Mouse (Mus musculus): ENCODE data around the gene Slc25a34. TPM values are rescaled to one million over a fixed set of nuclear protein-coding genes. Genes with fewer than 3 reads are reported as not detected.
A peak's percentile ranks its signal among the peaks of the same experiment; 100 is the strongest.

Gene Slc25a34
- polyA plus RNA-seq, 1 experiment = 0.19 TPM

DNA sequence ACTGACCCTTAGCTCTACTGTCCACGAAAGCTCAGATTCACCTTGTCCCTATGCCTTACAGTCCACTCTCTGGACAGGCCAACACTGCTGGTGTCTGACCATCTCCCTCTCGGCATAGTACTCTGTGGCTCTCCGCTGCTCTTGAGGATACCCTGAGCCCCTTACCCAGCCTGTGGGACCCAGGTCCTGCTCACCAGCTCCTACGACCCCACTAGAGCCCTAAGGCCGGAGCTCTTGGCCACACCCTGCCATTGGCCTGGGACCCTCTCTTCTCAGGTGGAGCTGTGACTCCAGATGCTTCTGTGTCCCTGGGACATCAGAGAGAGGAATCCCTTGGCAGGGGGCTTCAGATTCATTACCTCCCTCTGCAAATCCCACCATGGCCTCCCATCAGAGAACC lies 18.2 kb downstream of the Slc25a34 start:
- Histone ChIP-seq H3K4me1 (ENCODE audit: control insufficient read depth, insufficient read depth, low read length) (peaks cover 14% of the 10 kb centered on the region; the same call in 1 of the 2 replicates), H3K4me3 (ENCODE audit: insufficient read depth, low read length) (no peak overlapping the region), H3K27ac (ENCODE audit: insufficient read depth, low read length) (no peak overlapping the region)
- TF ChIP-seq POLR2A (IDR thresholded peaks at IDR 0.05; ENCODE audit: low read depth, low read length) (no peak), CTCF (IDR thresholded peaks at IDR 0.05; ENCODE audit: borderline replicate concordance, insufficient read depth, low read length) (no peak)

DNA sequence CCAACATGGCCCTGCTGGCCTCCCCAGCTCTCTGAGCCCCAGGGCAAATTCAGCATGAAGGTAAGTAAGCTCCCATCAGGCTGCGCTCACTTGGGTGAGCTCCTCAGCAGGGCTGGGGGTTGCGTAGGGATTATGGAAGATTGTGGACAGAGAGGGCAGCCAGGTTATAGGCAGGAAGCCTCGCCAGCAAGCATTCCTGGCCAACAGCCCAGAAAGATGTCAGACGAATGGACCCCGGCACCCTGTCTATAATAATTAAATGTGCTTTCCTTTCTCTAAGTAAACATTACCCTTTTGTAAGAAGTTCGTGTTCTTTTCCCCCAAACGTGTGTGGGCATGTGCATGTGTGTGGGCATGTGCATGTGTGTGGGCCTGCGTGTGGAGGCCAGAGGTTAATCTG lies 19.1 kb downstream of the Slc25a34 start:
- TF ChIP-seq CTCF (IDR thresholded peaks at IDR 0.05; ENCODE audit: borderline replicate concordance, insufficient read depth, low read length) (no peak), POLR2A (IDR thresholded peaks at IDR 0.05; ENCODE audit: low read depth, low read length) (no peak)
- Histone ChIP-seq H3K4me3 (ENCODE audit: insufficient read depth, low read length) (no peak overlapping the region), H3K4me1 (ENCODE audit: control insufficient read depth, insufficient read depth, low read length) (peaks cover 9% of the 10 kb centered on the region; the same call in 1 of the 2 replicates), H3K27ac (ENCODE audit: insufficient read depth, low read length) (peak overlapping the region; percentile 50)

DNA sequence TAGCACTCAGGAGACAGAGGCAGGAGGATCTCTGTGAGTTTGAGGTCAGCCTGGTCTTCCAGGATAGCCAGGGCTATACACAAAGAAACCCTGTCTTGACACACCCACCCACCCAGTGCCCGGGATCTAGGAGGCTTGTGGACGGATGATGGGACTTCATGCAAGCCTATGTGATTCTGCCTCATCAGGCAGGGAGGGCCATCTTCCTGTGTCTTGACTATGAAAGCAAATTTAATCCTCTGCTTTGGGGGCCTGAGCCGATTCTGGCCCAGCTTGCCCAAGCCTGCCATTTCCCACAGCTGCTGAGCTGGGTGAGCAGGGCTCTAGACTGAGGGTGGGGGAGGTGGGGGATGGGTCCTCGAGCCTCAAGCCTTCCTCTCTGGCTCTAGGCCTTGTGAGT lies 19.7 kb downstream of the Slc25a34 start:
- TF ChIP-seq POLR2A (IDR thresholded peaks at IDR 0.05; ENCODE audit: low read depth, low read length) (no peak), CTCF (IDR thresholded peaks at IDR 0.05; ENCODE audit: borderline replicate concordance, insufficient read depth, low read length) (no peak)
- Histone ChIP-seq H3K4me3 (ENCODE audit: insufficient read depth, low read length) (no peak overlapping the region), H3K27ac (ENCODE audit: insufficient read depth, low read length) (peak overlapping the region; percentile 50; the same call in 1 of the 2 replicates), H3K4me1 (ENCODE audit: control insufficient read depth, insufficient read depth, low read length) (peaks cover 7% of the 10 kb centered on the region; the same call in 1 of the 2 replicates)

DNA sequence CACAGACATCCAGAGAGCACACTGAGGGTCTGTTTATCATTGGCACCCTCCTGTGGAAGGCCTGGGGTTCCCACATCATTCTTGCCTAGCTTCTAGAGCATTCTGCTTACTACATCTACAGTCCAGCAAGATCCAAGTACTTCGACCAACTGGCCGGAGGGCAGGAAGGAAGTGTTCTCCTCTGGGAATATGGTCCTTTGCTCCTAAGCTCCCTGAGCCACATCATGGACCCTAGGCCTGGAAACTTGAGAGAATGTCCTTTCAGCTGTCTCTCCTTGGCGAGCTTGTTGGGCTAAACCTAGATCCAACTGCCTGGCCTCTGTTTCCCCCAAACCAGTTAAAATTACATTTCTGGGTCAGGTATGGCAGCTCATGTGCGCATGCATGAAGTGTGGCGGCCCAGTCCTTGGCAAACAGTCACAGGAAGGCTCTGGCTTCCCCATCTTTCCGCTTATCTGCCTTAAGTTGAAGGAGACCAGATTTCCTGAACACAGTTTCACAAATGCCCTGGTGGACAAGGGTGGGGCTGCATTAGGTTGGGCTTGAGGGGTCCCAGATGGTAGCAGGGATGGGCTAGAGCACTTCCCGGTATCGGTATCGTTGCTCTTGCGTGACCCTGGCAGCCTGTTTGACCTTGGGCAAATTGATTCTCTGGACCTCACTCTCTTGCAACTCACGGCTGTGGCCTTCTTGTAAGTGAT lies 20.9 kb downstream of the Slc25a34 start:
- H3K4me3 ChIP-seq (ENCODE audit: insufficient read depth, low read length) = no peak overlapping the region
- TF ChIP-seq POLR2A (IDR thresholded peaks at IDR 0.05; ENCODE audit: low read depth, low read length) (no peak), CTCF (IDR thresholded peaks at IDR 0.05; ENCODE audit: borderline replicate concordance, insufficient read depth, low read length) (no peak)
- H3K4me1 ChIP-seq (ENCODE audit: control insufficient read depth, insufficient read depth, low read length) = peaks cover 7% of the 10 kb centered on the region; the same call in 1 of the 2 replicates
- H3K27ac ChIP-seq (ENCODE audit: insufficient read depth, low read length) = no peak overlapping the region

DNA sequence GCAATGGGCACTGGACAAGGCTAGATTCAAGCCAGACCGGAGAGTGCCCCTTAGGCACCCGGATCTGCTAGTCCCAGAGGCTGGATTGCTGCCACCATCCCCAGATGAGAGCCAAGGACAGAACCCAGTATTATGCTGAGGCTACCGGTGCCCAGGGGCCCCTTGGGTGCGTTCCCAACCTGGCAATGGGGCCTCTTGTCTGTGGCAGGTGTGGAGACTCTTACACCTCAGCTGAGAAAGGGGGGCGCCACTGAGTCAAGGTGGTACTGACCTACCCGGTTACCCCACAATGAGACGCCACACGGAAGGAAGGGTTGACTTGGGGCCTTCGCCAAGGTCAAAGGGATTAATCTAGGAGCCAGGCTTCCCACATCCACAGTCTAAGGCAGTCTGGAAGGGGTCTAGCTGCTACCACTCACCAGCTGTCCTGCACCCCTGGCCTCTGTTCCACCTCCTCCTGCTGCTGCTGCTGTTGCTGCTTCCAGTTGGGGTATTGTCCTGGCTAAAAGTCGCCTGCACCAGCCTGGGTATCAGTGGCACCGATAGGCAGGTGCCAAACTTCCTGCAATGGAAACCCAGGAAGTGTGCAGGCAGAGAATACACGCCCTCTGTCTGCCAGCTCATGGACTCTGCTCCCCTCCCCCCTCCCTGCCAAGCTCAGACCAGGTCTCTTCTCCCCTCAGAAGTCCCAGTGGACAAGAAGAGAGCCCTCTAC lies 22.3 kb downstream of the Slc25a34 start:
- Histone ChIP-seq H3K27ac (ENCODE audit: insufficient read depth, low read length) (no peak overlapping the region), H3K4me3 (ENCODE audit: insufficient read depth, low read length) (no peak overlapping the region), H3K4me1 (ENCODE audit: control insufficient read depth, insufficient read depth, low read length) (peaks cover 7% of the 10 kb centered on the region; the same call in 1 of the 2 replicates)
- TF ChIP-seq POLR2A (IDR thresholded peaks at IDR 0.05; ENCODE audit: low read depth, low read length) (no peak), CTCF (IDR thresholded peaks at IDR 0.05; ENCODE audit: borderline replicate concordance, insufficient read depth, low read length) (no peak)

DNA sequence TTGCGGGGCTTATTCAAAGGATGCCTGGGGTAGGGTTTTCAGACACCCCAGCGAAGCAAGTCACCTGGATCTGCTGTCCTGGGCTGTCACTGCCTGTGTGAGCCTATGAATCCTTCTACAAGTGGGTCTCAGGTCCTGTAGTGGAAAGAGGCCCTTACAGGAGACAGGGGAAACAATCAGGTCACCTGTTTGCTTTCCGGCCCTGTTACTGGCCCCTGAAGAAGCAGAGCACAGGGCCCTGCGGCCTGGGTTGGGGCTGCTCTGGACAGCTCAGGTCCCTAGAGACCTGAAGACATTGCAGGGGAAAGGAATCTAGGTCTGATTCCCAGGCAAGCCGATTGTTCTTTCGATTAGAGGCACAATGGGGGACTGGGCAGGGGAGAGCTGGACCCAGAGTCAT lies 23.3 kb downstream of the Slc25a34 start:
- no peak overlapping the region for H3K27ac ChIP-seq (ENCODE audit: insufficient read depth, low read length)
- TF ChIP-seq POLR2A (IDR thresholded peaks at IDR 0.05; ENCODE audit: low read depth, low read length) = no peak
- no peak for TF ChIP-seq CTCF (IDR thresholded peaks at IDR 0.05; ENCODE audit: borderline replicate concordance, insufficient read depth, low read length)
- H3K4me3 ChIP-seq (ENCODE audit: insufficient read depth, low read length) = no peak overlapping the region
- peaks cover 7% of the 10 kb centered on the region; the same call in 1 of the 2 replicates for H3K4me1 ChIP-seq (ENCODE audit: control insufficient read depth, insufficient read depth, low read length)

DNA sequence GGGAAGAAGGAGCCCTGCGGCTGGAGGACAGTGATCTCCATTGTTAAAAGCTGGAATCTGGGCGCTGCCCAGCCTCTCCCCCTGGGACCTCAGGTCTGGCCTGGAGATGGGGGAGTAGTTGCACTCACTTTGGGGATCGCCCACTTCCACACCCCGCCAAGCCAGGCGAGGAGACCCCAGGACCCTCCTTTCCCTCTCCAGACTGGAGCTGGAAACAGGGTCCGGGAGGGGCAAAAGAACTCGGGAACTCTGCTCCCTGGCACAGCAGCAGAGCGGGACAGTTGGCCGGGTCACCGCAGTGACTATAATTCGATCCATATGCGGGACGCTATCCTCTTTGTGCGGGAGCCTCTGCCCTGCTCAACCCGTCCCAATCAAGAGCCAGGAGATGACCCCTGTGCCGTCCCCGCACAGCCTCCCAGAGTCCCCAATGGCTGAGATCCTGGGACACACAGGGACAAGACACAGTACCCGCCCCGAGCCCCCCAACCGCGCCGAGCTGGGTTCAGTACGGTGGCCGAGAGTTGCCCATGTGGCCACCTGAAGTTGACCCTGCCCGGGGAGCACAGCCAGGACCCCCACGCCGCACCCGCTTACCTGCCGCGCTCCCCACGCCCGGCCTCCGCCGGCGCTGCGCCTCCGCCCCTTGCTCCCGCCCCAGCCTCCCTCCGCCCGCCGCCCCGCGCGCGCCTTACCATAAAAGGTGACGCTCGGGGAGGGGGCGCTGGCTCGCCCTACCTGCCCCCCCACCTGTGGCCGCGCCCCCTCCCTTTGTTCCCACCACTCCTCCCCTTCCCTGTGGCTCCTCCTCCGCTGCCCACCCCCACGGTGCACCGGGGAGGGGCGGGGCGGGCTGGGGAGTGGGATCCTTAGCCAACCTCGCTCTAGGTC lies 24.1 kb downstream of the Slc25a34 start:
- H3K27ac ChIP-seq (ENCODE audit: insufficient read depth, low read length) = peak overlapping the region; percentile 78

DNA sequence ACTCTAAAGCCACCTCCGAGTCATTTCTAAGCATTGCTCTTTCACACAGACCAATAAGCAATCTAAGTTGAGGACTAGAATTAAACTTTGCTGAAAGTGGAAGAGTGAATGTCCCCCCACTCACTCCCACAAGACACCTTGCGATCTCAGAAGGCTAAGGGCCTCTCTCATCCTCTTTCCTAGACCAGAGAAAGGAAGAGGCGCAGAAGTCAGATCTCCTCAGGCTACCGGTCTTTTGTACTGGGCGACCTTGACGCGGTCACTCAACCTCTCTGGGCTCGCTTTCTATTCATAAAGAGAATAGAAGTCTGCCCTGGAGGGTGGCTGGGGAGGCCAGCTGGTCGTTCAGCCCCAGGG lies 24.7 kb downstream of the Slc25a34 start:
- Histone ChIP-seq H3K27ac (ENCODE audit: insufficient read depth, low read length) (peak overlapping the region; percentile 78), H3K4me3 (ENCODE audit: insufficient read depth, low read length) (peak overlapping the region; percentile 90), H3K4me1 (ENCODE audit: control insufficient read depth, insufficient read depth, low read length) (peaks cover 2% of the 10 kb centered on the region; the same call in 1 of the 2 replicates)
- no peak for TF ChIP-seq POLR2A (IDR thresholded peaks at IDR 0.05; ENCODE audit: low read depth, low read length)
- TF ChIP-seq CTCF (IDR thresholded peaks at IDR 0.05; ENCODE audit: borderline replicate concordance, insufficient read depth, low read length) = no peak

More for the DNA sequence above, 24.1 kb downstream of the Slc25a34 start:
- peak; percentile 30 for TF ChIP-seq POLR2A (IDR thresholded peaks at IDR 0.05; ENCODE audit: low read depth, low read length)
- TF ChIP-seq CTCF (IDR thresholded peaks at IDR 0.05; ENCODE audit: borderline replicate concordance, insufficient read depth, low read length) = no peak
- Histone ChIP-seq H3K4me3 (ENCODE audit: insufficient read depth, low read length) (peak overlapping the region; percentile 90), H3K4me1 (ENCODE audit: control insufficient read depth, insufficient read depth, low read length) (peaks cover 7% of the 10 kb centered on the region; the same call in 1 of the 2 replicates)

DNA sequence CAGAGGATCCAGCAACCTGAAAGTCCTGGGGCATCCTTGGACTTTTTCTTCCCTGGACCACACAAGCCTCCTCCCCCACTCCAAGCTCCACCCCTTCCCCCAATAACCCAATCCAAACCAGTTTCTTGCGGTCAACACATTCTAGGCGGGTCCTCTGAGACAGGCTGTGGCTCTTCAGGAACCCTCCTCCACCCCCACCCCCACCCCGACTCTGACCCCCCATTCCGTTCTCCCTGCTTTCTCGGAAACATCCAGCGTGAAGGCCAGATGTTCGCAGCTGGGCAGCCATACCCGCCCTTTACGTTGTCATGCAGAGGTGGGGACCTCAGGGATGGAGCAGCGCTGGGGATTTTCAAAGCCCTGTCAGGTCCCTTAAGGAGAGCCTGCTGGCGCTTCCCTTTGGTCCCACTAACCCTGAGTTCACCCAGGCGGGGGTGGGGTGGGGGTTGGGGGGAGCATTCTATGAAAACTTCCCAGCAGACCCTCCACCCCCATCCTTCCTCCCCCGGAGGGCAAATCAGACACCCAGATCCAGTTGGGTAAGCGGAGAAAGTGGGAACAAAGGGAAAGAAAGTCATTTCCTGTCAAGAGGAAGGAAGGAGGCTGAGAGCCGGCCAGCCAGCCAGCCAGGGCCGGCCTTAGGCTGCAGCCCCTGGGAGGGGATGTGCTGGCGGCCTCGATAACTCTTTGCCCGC lies 25.3 kb downstream of the Slc25a34 start:
- TF ChIP-seq CTCF (IDR thresholded peaks at IDR 0.05; ENCODE audit: borderline replicate concordance, insufficient read depth, low read length) = no peak
- TF ChIP-seq POLR2A (IDR thresholded peaks at IDR 0.05; ENCODE audit: low read depth, low read length) = peak; percentile 55
- peak overlapping the region; percentile 78 for H3K27ac ChIP-seq (ENCODE audit: insufficient read depth, low read length)
- peak overlapping the region; percentile 90 for H3K4me3 ChIP-seq (ENCODE audit: insufficient read depth, low read length)
- no peaks in the 10 kb centered on the region for H3K4me1 ChIP-seq (ENCODE audit: control insufficient read depth, insufficient read depth, low read length)
